Mouse (Mus musculus): ENCODE data around the gene Plpp7.

The Plpp7 gene

GRCm38 (mm10) chr2:32095351-32096121 lies at the start of gene Plpp7:
Plpp7 (plus strand) TSS chr2:32095528.
- no peak for DNase-seq (ENCODE audit: low read depth)

GRCm38 (mm10) chr2:32046009-32046408 lies 49.3 kb upstream of the Plpp7 start:
- peak; percentile 59 for DNase-seq (ENCODE audit: low read depth)

- peak; percentile 79 for DNase-seq (ENCODE audit: low read depth)
Observed at GRCm38 (mm10) chr2:32047323-32047722, 48.0 kb upstream of the Plpp7 start.

- DNase-seq (ENCODE audit: low read depth): peak; percentile 66
Observed at GRCm38 (mm10) chr2:32051791-32052190, 43.5 kb upstream of the Plpp7 start.

GRCm38 (mm10) chr2:32052418-32052817 lies 42.9 kb upstream of the Plpp7 start:
- peak; percentile 47 for DNase-seq (ENCODE audit: low read depth)

- peak; percentile 39 for DNase-seq (ENCODE audit: low read depth)
Observed at GRCm38 (mm10) chr2:32055357-32055965, 39.9 kb upstream of the Plpp7 start.

GRCm38 (mm10) chr2:32056524-32056923 lies 38.8 kb upstream of the Plpp7 start:
- no peak for DNase-seq (ENCODE audit: low read depth)

- DNase-seq (ENCODE audit: low read depth): peak; percentile 80
Observed at GRCm38 (mm10) chr2:32057360-32057759, 38.0 kb upstream of the Plpp7 start.

- DNase-seq (ENCODE audit: low read depth): no peak
Observed at GRCm38 (mm10) chr2:32057794-32058193, 37.5 kb upstream of the Plpp7 start.

GRCm38 (mm10) chr2:32058241-32058640 lies 37.1 kb upstream of the Plpp7 start:
- DNase-seq (ENCODE audit: low read depth): peak; percentile 31

GRCm38 (mm10) chr2:32058716-32059115 lies 36.6 kb upstream of the Plpp7 start:
- peak; percentile 58 for DNase-seq (ENCODE audit: low read depth)

GRCm38 (mm10) chr2:32059613-32060012 lies 35.7 kb upstream of the Plpp7 start:
- no peak for DNase-seq (ENCODE audit: low read depth)

- DNase-seq (ENCODE audit: low read depth): peak; percentile 56
Observed at GRCm38 (mm10) chr2:32060228-32060805, 35.0 kb upstream of the Plpp7 start.

- DNase-seq (ENCODE audit: low read depth): peak; percentile 55
Observed at GRCm38 (mm10) chr2:32061189-32061588, 34.1 kb upstream of the Plpp7 start.

GRCm38 (mm10) chr2:32061722-32062505 lies 33.4 kb upstream of the Plpp7 start:
- peak; percentile 73 for DNase-seq (ENCODE audit: low read depth)

- DNase-seq (ENCODE audit: low read depth): peak; percentile 89
Observed at GRCm38 (mm10) chr2:32062626-32063410, 32.5 kb upstream of the Plpp7 start.

- DNase-seq (ENCODE audit: low read depth): no peak
Observed at GRCm38 (mm10) chr2:32063451-32064151, 31.7 kb upstream of the Plpp7 start.

- no peak for DNase-seq (ENCODE audit: low read depth)
Observed at GRCm38 (mm10) chr2:32064913-32065312, 30.4 kb upstream of the Plpp7 start.

- peak; percentile 92 for DNase-seq (ENCODE audit: low read depth)
Observed at GRCm38 (mm10) chr2:32065371-32065791, 29.9 kb upstream of the Plpp7 start.

GRCm38 (mm10) chr2:32066005-32066404 lies 29.3 kb upstream of the Plpp7 start:
- DNase-seq (ENCODE audit: low read depth): no peak

Measured in naive thymus-derived CD4-positive, alpha-beta T cell, adult 2 months (primary cell).